Mouse (Mus musculus): ENCODE measurements at regions not wholly inside any gene's neighbourhood (a gene's known extent, or its start where the extent isn't known, plus 50 kb on each side); places are given as distances from the start of the nearest gene placed in this dataset.
A peak's percentile ranks its signal among the peaks of the same experiment; 100 is the strongest.
"Not testable (repeated sequence)": the region's sequence is repeated elsewhere in the genome, so short reads cannot be mapped to it uniquely, and the experiment has no call there.

DNA sequence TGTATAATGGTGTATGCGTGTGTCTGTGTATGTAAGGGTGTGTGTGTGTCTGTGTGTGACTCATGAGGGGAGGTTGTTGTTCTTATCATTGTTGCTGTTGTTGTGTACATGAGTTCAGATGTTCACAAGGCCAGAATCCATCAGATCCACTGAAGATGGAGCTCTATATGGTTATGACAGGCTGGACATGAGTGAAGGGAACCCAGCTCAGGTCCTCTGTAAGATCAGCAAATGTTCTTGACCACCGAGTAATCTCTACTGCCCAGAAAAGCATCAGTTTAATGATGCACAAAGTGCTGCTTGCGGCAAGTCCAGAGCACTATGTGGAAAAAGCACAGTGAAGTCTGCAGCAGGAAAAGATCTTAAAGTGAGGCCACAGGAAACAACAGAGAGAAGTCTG is 77.5 kb downstream of the Gm15319 start:
- DNase-seq: not testable (repeated sequence)

DNA sequence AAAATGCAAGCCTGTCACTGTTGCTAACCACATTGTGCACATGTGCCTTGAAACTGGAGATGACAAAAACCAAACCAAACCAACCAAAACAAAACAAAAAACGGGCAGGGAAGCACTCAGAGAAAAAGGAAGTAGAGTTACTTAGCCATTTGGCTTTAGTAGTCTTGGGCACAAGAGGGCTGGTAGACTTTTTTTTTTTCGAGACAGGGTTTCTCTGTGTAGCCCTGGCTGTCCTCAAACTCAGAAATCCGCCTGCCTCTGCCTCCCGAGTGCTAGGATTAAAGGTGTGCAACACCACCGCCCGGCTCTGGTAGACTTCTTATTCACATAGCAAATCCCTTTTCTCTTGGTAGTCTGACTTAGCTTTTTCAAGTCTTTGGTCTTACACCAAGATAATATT is 78.2 kb downstream of the Gm15319 start:
- DNase-seq: peak; percentile 16

DNA sequence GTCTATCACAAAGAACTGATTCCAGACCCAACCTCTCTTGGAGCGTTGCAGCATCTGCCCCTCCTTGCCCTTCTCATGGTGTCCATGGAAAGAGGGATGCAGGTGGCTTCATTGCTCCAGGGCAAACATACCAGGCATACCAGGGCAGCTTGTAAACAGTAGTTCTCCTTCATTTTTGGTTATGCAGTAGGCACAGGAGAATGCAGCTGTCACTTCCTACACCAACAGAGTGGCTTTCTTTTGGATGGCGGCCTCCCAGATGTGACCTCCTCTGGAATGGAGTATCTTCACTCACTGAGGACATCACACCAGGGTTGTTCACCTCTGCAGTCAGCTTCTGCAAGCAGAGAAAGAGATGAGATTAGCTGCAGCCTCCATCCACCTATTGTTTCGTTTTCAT is 79.9 kb downstream of the Gm15319 start:
- DNase-seq: peak; percentile 12

DNA sequence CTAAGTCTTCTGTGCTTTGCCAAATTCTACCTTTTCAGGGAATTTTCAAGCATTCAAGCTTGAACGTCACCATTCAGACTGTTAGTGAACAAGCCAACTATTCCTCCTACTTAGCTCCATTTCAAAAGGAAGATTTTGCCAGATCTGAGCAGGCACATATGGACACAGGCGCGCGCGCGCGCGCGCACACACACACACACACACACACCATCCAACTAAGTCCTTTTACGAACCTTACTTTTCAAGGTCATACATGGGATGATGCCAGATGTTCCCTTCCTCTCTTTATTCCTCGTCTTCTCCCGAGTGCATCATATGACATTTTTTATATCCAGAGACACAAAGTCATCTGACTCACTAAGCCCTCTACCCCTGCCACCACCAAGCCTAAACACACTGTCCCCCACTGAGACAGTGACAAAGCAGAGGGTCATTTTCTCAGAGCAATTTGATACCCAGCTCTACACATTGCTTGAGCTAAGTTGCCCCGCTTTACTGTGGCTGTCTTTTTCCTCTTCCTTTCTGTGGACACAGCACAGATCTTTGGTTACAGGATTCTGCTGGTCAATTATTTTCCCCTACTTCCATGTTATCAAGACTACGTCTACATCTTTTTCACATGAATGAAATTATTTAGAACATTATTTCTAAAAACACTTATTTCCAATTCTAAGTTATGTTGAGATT is 81.7 kb downstream of the Gm15319 start:
- DNase-seq: peak; percentile 5

DNA sequence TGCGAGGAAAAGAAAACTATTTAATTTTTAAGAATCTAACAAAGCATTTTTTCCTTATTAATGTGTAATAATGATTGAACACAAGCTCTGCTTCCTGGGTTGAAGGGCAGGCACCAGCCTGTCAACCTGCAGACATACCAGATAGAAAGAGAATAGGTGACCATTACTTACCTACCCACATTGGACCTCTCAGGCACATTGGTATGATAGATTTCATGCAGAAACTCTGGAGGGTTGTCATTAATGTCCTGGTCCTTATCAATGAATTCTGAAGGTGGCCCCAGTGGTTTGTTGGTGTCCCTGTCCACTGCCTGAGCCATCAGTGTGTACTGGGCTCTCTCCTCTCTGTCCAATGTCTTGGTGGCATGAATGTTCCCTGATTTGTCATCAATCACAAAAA is 85.3 kb downstream of the Gm15319 start:
- DNase-seq: not testable (repeated sequence)

DNA sequence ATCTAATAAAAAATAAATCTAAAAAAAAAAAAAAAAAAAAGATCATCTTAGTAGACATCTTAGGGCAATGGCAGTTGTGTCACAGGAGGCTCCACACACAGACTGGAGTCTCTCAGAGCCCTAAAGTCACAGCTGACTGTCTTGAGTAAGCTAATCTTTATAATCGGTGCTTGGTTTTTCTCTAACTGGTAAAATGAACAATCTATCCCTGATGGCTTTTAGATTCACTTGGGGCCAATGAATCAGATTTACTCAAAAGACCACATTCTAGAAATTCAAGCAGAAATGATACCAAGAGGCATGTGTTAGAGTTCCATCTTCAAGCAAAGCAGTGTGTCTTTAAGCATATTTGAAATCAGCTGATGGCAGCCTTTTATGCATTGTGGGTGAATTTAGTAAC is 86.3 kb downstream of the Gm15319 start:
- DNase-seq: not testable (repeated sequence)

DNA sequence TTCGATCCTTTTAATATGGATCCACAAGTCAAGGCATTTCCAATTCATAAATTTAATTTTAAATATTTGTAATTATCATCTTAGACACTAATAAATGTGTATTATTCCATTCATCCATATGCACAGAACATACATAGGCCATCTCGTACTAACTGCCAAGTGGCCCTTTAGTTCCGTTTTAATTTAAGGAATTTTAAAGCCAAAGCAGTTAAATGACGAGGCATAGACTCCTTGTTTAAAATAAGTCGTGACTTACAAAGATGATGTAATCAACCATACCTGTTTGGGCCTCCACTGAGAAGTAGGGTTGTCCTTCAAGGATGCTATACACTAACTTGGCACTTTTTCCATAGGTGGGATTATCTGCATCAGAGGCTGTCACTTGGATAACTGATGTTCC is 89.2 kb downstream of the Gm15319 start:
- not testable (repeated sequence) for DNase-seq

DNA sequence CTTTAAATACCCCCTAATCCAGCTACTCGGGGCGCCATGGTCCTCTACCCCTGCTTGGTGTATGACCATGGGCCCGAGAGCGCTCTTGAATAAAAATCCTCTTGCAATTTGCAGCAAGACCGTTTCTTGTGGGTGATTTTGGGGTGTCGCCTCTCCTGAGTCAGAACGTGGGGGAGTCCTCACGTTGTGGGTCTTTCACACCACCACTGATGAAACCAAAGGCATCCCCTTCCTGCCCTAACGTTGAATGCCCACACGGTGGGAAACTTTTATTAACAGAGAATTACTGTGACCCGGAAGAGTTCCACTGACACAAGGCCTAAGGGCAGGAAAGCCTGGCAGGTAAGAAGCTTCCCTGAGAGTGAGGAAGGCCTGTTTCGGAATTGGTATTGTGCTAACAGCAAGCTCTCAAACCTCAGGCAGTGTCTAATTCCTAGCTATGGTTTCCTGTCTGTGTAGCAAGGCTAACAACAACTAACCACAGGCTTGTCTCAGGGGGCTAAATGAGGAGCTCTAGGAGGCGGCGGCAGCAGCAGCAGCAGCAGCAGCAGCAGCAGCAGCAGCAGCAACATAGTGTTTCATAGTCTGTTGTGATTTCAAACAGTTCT is 95.4 kb downstream of the Gm15319 start:
- DNase-seq: peak; percentile 5

DNA sequence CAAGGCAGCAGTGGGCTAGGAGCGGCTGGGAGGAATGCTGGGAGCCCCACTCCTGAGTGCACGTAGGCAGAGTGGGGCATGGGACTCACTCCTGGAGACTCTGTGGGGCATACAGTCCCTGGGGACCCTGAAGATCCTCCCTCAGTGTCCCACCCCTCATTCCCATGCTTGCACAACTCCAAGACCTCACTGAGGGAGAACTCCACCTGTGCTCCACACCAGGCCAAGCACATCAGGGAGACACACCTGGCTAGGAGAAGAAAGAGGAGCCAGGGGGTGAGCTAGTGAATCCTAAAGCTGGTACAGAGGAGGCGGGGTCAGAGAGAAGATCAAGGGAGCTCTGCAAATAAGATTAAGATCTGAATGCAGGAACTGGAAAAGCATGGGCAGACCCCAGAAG is 96.2 kb downstream of the Gm15319 start:
- peak; percentile 25 for DNase-seq

DNA sequence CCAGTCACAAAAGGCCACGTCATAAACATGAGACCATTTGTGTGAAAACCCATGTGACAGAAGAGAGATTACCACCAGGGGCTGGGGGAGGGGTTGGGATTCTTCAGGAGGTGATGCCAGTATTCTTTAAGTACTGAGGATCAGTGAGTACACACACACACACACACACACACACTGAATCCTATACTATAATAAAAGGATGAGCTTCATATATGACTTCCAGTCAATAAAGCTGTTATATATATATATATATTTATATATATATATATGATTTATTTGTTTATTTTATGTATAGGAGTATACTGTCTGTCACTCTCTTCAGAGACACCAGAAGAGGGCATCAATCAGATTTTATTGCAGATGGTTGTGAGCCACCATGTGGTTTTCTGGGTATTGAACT is 98.4 kb downstream of the Gm15319 start:
- DNase-seq: not testable (repeated sequence)

DNA sequence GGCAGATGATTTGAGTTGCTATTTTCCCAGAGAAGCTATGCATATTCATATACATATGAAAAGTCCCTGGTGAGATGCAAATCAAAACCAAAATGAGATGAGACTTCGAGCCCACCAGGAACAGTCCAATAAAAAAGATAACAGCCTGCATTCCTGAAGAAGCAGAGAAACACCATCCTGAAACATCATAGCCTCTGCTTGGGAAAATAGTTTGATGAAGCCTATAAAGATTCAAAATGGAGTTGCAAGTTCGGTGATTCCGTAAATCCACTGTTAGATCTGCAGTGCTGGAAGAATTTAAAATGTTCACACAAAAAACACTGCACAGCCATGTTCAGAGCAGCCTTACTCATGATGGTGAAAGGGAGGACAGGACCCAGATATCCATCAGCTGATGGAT is 98.9 kb downstream of the Gm15319 start:
- peak; percentile 23 for DNase-seq

DNA sequence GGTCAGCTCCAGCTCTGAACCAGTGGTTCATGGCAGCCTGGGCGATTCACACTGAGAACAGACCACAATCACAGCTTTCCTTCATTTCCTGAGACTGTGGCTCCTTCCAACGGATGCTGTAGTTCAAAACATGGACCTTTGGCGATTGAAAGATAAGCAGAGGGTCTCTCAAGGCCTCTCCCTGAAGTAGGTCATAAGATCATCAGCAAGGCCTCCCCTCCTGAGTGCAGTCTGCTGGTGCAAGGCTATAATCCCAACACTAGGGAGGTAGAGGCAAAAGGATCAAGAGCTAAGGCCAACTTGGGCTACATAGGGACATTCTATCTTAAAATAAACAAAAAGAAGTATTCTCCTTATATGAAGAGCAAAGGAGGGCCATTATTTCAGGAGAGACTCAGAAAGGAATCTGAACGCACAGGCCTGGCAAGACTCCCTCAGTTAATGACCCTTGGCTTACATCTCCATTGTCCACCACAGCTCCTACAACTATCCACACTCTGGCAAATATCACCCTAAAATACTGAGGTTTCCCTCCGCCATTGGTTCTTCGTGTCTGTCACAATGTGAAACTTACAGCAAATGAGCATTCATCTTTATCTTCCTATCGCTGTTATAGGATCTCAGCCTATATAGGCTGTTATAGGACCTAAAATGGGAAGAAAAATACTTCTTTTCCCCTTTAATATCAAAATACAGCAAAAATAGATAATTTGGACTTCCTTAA is 100.0 kb downstream of the Gm15319 start:
- peak; percentile 19 for DNase-seq

DNA sequence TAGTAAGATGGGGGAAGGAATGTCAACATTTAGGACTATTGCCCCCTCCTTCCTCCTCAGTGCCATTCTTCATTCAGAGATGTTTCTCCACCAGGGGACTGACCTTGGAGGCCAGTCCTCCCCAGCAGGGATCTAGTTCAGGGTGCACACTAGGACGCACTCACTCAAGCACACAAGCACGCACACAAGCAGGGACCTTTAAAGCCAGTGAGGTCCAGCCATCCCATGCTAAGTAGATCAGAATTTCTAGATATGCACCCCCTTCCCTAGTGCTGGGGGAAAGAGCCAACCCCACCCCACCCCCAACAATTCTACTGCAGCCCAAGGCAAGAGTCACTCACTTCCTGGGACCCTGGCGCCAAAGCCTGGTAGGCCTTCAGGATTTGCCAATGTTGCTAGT is 100.8 kb downstream of the Gm15319 start:
- DNase-seq: peak; percentile 28

DNA sequence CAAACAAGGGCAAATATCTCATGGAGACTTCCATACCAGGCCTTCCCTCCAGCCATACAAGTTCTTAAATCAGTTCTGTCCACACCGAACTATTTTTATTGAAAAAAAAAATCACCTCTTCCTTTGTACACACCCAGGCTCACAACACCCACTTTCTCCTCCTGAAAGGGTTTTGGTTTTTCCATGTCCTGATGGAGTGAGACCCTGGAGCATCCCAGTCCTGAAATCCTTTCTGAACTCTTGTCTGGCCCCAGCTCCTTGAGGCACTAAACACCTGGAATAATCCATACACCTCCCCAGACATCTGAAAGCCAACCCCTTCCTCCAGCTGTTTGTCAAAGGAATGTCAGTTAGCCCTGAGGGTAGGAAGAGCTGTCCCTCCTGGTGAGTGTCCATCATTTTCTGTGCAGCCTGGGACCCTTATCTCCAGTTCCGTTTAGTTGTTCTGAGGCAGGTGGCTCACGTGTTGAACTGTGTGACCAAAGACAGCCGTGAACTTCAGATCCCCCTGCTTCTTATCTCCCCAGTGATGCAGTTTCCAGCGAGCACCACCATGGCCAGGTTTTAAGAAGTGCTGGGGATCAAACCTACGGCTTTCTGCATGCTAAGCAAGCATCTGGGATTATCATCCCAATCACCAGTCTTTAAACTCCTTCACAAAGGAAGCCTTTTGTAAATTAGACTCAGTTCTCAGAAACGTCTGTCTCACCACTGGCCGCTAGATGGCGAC is 101.4 kb downstream of the Gm15319 start:
- not testable (repeated sequence) for DNase-seq

DNA sequence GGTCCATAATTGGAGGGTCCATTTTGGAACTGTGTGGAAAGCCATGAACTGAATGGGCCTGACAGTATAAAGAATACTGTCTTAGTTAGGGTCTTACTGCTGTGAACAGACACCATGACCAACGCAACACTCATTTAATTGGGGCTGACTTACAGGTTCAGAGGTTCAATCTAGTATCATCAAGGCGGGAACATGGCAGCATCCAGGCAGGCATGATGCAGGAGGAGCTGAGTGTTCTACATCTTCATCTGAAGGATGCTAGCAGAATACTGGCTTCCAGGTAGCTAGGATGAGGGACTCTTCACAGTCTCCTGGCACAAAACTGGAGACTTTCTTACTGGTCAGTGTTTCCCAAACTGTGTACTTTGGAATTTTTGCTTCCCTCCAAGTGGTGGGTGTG is 102.0 kb downstream of the Gm15319 start:
- peak; percentile 26 for DNase-seq

DNA sequence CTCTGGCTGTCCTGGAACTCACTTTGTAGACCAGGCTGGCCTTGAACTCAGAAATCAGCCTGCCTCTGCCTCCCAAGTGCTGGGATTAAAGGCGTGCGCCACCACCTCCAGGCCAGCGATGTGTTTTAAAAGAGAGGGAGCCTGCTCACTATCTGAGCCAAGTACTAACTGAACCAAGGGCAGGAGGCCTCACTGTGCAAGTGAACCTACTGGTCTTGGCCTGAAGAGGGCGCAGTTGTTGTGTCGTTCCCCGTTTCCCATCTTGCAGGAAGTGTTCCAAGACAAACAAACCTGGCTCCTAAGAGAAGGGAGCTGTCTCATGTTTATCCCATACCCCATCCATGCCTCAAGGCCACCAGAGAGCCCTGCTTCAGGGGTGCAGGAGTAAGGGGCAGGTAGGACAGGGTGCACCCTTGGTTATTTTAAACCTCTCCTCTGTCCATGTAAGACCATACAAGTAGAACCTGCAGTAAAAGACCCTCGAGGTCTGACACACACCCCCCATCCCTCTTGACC is 102.8 kb downstream of the Gm15319 start:
- DNase-seq: peak; percentile 6

DNA sequence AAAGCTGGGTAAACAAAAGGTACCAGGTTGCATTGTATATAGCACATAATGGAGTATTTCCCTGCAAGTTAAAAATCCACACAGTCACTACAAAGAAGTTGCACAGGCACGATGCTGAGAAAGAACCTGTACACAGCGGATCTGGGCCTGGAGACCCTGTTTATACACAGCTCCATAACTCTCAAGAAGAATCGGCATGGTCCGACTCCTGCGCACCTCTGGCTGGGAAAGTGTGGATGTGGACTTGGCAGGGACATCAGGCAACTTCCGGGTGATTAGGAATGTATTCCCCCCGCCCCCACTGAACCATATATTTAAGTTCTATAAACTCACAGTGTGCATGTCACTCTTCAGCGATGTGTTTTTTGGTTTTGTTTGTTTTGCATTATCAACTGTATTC is 103.3 kb downstream of the Gm15319 start:
- DNase-seq: peak; percentile 5
